Mouse (Mus musculus): Measurements from ENCODE around the gene Cbfa2t3.
A peak's percentile ranks its signal among the peaks of the same experiment; 100 is the strongest.
"Not testable (repeated sequence)": the region's sequence is repeated elsewhere in the genome, so short reads cannot be mapped to it uniquely, and the experiment has no call there.

Gene Cbfa2t3

GRCm38 (mm10) chr8:122635878-122636802 is 62.8 kb downstream of the Cbfa2t3 start:
- no peak for DNase-seq

- peak in 1 of 2 experiments; percentile 40 for DNase-seq
Observed at GRCm38 (mm10) chr8:122633205-122633604, 65.7 kb downstream of the Cbfa2t3 start.

GRCm38 (mm10) chr8:122632134-122632533 is 66.8 kb downstream of the Cbfa2t3 start:
- DNase-seq: not testable (repeated sequence)

- DNase-seq: peak; percentile 65 to 70
Observed at GRCm38 (mm10) chr8:122630696-122631095, 68.2 kb downstream of the Cbfa2t3 start.

- DNase-seq: no peak
Observed at GRCm38 (mm10) chr8:122629388-122629787, 69.5 kb downstream of the Cbfa2t3 start.

GRCm38 (mm10) chr8:122626896-122627295 is 72.0 kb downstream of the Cbfa2t3 start:
- DNase-seq: peak in 1 of 2 experiments; percentile 48

- DNase-seq: no peak
Observed at GRCm38 (mm10) chr8:122625811-122626210, 73.1 kb downstream of the Cbfa2t3 start.

GRCm38 (mm10) chr8:122624653-122625052 is 74.3 kb downstream of the Cbfa2t3 start:
- peak in 1 of 2 experiments; percentile 36 for DNase-seq

- DNase-seq: peak in 1 of 2 experiments; percentile 21
Observed at GRCm38 (mm10) chr8:122623844-122624642, 74.9 kb downstream of the Cbfa2t3 start.

GRCm38 (mm10) chr8:122622727-122623126 is 76.2 kb downstream of the Cbfa2t3 start, which contains the start of gene Pabpn1l:
Gene Pabpn1l (minus strand): TSS chr8:122622739.
- DNase-seq: no peak

- peak; percentile 17 to 29 for DNase-seq
Observed at GRCm38 (mm10) chr8:122620446-122620845, 78.5 kb downstream of the Cbfa2t3 start.

GRCm38 (mm10) chr8:122618660-122619378 is 80.1 kb downstream of the Cbfa2t3 start:
- DNase-seq: peak in 1 of 2 experiments; percentile 31

- peak; percentile 93 to 94 for DNase-seq
Observed at GRCm38 (mm10) chr8:122617947-122618546, 80.9 kb downstream of the Cbfa2t3 start.

GRCm38 (mm10) chr8:122616181-122616905 is 82.6 kb downstream of the Cbfa2t3 start:
- DNase-seq: no peak

GRCm38 (mm10) chr8:122611295-122612133 is 87.4 kb downstream of the Cbfa2t3 start, which contains the start of the genes Galns and Trappc2l:
Gene Galns (minus strand): TSS chr8:122611463.
Gene Trappc2l (plus strand): TSS chr8:122611640.
- peak; percentile 98 for DNase-seq

- peak in 1 of 2 experiments; percentile 74 for DNase-seq
Observed at GRCm38 (mm10) chr8:122610612-122611277, 88.2 kb downstream of the Cbfa2t3 start.

GRCm38 (mm10) chr8:122610209-122610608 is 88.7 kb downstream of the Cbfa2t3 start:
- no peak for DNase-seq

- no peak for DNase-seq
Observed at GRCm38 (mm10) chr8:122606810-122607209, 92.1 kb downstream of the Cbfa2t3 start.

GRCm38 (mm10) chr8:122605367-122605766 is 93.5 kb downstream of the Cbfa2t3 start:
- no peak for DNase-seq

- DNase-seq: no peak
Observed at GRCm38 (mm10) chr8:122604640-122605039, 94.3 kb downstream of the Cbfa2t3 start.

Measured in cerebellum, postnatal 10 days (tissue).